Mouse (Mus musculus): ENCODE results near the gene Gm49358. TPM values are rescaled to one million over a fixed set of nuclear protein-coding genes. Genes with fewer than 3 reads are reported as not detected.
A peak's percentile ranks its signal among the peaks of the same experiment; 100 is the strongest.

The Gm49358 gene
- total RNA-seq (2021), result 1 to 10 TPM; 4.8 to 6.2 TPM
- long read RNA-seq, experiment 1, result 0 reads
- long read RNA-seq, experiment 2, result 0 reads

DNA sequence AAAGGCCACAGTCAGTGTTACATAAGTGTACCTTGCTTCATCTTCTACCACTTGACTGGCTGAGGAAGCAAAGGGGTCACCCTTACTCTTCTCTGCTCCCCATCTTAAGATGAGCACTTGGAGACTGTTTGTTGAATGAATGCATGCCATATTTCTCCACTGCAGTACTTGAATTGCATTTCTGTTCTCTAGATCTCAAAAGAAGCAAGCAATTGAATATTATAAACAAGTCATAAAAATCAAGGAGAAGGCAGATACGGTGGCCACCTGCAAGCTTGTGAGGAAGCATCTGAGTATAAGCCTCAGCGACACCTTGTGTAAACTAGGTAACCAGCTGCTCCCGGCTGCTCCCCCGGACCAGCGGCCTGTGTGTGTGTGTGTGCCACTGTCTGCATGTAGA is at the start of gene Gm49358:
Gene Gm49358 (plus strand): TSS at position 301 of the 400 bp plus-strand sequence.
- no peak for DNase-seq (ENCODE audit: low spot score in 2 of 2)

DNA sequence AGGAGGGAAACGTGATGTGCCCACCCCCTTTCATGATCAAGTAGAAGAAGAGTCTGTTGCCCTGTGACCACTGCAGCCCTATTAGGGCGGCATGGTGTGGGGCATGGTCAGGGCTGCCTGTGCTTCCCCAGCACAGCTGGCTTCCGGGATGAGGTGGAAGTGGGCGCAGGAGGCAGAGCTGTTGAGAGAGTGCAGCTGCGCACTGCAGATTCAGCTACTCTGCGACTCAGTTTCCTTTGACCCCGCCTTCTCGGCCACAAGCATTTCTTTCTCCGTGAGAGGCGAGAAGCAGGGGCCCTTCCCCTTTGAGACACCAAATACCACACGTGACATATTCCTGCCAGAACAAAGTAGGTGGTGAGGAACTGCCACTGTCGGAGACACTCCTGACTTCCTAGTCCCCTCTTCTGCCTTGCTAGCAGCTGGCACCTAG is 36.2 kb upstream of the Gm49358 start:
- DNase-seq (ENCODE audit: low spot score in 2 of 2), result no peak

DNA sequence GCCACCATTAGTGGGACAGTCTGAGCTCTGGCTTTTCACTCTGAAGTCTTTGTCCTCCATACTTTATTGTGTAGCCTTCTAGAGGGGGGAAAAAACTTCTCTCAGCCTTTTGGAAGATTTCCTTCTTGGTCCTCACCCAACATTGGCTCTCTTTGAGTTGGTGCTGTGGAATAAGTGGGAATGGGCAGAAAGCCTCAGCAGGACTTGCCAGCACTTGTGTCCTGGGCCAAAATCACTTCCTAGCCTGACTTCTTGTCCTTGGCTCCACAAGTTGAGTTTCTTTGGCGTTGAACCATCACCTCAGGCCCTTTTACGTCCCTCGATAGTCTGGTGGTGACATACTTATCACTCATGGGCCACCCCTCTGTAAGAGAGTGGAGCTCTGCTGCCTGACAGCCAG is 35.6 kb upstream of the Gm49358 start:
- DNase-seq (ENCODE audit: low spot score in 2 of 2), result no peak

DNA sequence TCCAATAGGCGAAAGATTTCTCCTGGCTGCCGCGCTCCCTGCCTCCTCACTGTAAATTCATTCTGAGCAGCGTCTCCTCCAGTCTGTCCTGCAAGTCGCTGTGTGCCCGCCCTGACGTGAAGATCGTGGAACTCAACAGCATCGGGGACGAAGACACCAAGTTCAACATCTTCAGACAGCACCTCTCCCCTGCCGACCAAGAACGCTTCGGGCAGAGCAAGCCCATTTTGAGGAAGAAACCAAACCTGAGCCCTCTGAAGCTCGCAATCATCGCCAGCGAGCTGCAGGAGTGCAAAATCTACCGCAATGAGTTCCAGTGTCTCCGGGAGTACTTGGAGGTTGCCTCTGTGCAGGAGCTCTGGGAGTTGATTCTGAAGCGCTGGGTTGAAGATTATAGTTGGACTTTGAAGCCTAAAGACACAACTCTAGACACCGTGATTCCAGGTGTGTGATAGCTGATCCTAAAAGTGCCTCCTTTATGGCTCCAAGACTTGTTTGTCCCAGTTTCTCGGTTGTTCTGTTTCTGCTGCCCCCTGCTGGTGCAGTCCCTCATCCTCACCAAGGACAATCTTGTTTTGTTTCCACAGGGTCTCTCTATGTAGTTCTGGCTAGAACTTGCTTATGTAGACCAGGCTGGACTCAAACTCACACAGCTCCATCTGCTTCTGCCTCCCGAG is 32.8 kb upstream of the Gm49358 start:
- peak; percentile 52 to 69 for DNase-seq (ENCODE audit: low spot score in 2 of 2)

DNA sequence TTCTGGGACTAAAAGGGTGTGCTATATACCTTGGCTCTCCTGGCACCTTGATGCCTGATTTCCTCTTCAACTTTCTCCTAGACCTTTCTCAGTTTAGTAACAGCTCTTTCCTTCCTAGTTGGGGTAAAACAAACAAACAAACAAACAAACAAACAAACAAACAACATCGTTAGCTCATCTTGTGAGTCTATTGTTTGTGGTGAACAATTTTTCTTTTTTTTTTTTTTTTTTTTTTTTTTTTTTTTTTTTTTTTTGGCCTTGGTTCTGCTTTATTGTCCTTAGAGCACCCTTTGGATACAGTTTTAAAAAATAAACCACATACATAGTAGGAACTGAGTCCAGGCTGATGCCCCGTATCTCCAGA is 32.3 kb upstream of the Gm49358 start:
- no peak for DNase-seq (ENCODE audit: low spot score in 2 of 2)

DNA sequence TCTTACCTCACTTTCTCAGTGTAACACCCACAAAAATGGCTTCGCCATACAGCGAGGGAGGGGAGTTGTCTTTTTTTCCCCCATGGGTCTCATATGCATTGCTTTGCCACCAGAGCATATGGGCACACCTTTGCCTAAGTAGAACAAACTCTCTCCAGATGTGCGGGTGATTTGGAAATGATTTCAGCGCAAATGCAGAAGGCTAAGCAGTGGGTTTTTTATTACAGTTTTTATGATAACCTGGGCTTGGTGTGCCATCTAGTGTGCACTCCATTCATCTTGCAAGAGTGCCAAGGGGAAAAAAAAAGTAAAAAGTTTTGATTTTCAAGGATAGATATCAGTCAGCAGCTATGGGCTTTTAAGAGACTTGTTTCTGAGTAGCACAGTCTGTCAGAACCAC is 28.7 kb upstream of the Gm49358 start:
- DNase-seq (ENCODE audit: low spot score in 2 of 2), result no peak

DNA sequence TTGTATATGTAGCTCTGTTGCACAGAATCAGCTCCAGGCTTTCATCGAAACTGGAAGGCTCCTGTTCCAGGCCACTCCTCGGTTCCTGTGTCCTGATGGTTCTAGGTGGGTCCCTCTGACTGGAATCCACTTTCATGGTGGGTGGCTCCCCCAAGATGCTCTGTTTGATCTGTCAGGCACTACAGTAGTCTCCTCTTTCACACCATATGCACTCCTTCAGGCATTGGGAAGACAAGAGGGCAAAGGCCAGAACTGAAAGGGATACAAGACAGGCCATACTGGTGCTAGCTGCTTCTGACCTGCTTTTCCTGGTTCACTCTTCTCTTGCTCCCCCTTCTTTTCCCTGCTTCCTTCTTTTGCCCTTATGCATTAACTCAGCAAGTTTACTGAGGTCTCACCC is 20.9 kb upstream of the Gm49358 start:
- DNase-seq (ENCODE audit: low spot score in 2 of 2), result no peak

DNA sequence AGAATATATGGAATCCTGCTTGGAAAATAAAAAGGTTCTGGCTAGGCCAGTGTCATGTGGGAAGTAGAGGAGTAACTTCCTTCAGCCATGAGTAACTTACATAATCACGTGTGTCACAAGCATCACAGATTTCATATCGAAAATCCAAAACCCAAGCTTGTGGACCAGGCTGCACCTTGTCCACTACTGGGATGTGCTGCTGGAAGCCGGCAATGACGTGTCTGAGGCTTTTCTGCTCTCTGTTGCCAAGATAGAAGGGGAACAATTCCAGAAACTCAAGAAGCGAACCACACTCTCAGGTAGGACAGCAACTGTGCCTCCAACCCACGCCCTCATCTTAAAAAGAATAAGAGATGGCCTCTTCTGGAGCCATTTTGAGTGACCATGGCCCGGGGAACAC is 19.5 kb upstream of the Gm49358 start:
- DNase-seq (ENCODE audit: low spot score in 2 of 2), result no peak

DNA sequence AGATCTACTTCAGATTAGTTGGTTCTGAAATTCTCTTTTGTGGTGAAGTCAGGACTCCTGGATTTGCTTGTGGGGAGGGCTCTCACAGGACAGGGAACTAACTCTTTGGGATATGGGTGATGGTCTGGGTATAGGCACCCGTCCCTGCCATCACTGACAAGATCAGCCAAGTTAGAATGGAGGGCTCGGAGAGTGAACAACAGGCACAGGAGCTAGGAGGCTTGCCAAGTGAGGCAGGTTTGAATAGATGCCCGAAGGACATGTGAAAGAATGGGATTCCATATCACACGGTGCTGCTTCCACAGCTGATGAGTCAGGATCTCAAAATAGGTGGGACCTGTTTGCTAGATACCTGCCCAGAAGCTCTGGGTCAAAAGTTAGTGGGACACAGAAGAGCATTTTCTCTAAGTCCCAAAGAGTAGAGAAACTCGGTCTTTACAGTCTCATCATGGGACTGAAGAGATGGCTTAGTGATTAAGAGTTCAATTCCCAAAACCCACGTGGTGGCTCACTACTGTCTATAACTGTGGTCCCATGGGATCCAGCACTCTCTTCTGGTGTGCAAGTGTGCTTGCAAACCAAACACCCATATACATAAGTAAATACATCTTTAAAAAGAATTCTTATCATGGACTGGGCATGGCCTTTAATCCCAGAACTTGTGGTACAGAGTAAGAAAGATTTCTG is 7.8 kb upstream of the Gm49358 start:
- DNase-seq (ENCODE audit: low spot score in 2 of 2), result no peak

DNA sequence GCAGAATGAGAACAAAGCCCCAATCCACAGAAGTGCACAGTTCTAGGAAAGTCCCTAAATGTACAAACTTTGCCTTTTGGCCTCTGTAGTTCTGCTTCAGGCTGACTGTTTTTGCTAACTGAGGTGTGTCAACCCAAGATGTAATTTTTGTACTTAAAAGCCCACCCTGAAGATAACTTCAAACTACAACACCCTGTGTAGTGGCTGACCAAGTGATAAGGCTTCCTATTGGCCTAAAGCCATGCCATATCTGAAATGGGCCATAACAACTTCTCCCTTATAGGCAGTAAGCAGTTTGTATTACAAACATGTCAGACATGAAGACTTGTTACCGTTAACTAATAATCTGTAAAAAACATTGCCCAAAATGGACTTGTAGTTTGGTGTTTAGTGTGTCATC is 6.0 kb upstream of the Gm49358 start:
- no peak for DNase-seq (ENCODE audit: low spot score in 2 of 2)

DNA sequence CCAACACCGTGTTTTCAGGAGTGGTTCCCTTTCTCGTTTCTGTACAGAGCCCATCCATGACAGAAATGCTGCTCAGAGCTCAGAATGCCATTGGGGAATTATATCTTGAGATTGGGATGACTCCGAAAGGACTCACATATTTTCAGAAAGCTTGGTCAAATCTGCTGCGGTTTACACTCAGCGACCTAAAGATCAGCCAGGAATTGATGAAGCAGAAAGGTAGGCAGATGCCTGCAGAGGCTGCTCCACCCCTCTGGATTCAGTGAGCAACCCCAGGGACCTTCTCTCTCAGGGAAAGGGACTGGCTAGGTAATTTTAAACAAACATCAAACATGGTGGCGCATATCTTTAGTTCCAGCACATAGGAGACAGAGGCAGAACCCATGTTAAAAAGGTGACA is 5.6 kb upstream of the Gm49358 start:
- DNase-seq (ENCODE audit: low spot score in 2 of 2), result no peak

DNA sequence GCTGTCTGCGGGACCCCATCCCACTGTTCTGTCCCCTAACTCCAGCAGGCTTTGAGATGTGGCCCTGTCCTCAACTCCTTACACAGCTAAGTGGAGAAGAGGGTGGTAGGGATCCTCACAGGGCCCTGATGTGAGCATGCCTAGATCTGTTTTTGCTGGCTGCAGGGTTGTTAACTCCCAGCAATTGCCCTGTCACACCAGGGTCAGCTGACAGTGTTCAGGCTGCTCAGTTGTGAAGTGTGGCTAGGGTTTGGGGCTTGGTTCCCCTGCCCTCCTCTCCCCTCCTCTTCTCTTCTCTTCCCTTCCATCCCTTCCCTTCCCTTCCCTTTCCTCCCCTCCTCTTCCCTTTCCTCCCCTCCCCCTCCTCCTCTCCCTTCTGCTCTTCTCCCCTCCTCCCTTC is 2.5 kb upstream of the Gm49358 start:
- DNase-seq (ENCODE audit: low spot score in 2 of 2), result no peak

DNA sequence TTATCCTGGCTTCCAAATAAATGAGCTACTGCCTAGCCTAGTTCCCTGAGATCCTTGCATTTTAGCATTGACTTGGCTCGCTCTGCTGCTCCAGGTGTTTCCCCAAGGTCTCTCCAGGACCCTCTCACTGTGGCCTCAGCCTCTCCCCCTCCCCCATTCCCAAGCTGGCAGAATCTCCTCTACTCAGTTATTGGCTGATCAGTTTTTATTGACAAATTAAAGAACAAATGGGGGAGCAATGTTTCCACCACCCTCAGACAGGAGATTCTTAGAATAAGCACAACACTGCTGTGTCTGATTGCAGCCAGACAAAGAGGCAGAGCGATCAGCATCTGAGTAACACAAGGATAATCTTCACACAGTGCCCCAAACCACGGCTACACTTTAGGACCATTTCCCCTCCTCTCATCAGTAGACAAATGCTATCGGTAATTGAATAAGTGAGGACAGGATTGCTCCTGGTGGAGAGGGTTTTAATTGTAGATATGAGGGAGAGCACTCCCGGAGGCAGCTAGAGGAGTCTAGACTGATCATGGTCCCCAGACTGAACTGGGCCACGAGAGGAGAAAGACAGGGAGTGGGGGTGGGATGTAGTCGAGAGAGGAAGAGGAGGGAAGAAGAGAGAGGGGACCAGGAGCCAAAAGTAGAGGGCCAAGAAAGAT is 1.9 kb upstream of the Gm49358 start:
- DNase-seq (ENCODE audit: low spot score in 2 of 2), result no peak

DNA sequence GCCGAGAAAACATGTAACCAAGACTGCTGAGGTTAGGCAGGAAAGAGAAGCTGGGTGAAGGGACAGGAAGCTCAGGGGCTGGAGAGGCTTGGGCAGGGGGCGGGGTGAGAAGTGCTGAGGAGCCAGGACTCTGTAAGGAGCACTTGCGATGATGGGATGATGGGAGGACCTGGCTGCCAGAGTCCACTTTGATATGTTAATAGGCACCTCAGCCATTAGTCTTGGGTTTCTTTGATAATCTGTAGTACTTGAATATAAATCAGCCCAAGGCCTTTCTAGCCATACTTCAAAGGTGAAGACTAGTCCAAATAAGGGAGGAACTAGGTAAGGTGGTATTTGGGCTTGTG is 1.4 kb upstream of the Gm49358 start:
- no peak for DNase-seq (ENCODE audit: low spot score in 2 of 2)

DNA sequence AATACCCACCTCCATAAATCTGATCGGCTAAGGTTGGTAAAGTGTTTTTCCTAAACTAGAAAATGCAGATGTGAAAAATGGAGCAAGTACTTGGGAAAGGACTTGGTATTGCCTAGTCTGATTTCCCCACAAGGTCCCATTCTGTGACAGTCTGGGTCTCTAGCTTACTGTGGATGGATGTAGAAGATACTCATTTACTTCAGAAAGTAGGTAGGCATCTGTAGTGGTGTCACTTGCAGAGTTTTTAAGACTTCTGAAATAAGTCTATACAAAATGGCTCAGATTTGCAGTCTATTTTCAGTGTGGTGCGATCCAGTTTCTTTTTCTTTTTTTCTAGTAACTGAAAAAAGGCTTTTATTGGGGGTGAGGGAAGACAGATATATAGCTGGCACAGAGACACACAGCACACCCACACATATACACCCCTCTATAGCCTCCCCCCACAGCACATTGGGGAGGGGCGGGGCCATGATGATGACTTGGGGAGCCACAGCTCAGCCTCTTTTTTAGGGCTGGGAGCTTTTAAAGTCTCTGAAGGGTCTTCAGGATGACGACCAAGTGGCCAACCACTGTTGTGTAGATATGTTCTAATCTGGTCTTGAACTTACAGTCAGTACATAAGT is 1.7 kb downstream of the Gm49358 start:
- no peak for DNase-seq (ENCODE audit: low spot score in 2 of 2)

DNA sequence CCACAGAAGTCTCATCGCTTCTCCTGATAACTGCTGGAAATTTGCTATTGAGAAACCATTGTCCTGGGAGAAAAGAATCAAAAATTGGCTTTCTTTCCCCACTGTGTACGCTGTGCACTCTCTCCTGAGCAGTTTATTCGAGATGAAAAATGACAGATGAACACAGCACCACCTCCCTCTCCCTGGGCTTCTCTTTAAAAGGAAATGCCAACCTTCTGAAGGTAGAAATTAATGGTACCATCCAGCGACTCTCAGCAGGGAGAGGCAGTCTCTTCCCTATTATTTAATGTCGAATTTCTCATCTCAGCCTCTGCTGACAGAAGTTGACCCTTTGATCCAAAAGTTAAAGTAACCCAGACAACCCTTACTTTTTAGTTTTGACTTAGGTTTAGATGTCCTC is 5.4 kb downstream of the Gm49358 start:
- DNase-seq (ENCODE audit: low spot score in 2 of 2), result no peak

DNA sequence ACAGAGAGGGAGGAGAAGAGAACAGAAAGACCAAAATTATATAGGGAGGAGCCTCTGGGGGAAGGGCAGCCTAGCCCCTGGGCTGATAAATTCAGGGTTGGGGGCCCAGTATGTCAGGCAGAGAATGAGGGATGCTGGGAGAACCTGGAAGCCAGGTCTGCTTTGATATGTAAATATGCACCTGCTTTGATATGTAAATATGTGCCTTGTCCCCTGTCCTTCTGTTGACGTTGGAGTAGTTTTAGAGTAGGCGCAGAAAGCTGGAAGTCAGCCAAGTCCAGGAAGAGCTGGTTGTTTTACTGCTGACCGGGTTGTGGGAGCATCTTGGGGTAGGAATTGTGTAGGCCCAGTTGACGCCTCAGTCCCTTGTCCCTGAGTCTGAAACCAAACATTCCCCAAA is 6.0 kb downstream of the Gm49358 start:
- no peak for DNase-seq (ENCODE audit: low spot score in 2 of 2)

DNA sequence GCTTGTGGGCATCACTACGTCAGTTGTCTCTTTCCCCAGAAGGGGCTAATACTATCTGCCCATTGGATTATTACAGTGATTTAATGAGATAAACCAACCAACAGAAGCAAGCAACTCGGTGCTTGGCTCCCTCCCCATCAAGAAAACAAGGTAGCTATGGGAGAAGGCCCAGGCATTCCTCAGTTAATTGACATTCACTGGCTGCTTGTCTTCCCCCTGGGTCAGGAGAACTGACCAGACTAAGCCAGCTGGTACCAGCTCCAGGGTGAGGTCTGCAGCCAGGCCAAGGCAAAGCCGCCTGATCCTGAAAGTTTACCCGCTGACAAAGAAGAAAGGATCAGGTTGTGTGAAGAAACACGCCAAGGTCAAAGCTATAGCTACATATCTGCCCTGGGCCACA is 7.9 kb downstream of the Gm49358 start:
- no peak for DNase-seq (ENCODE audit: low spot score in 2 of 2)

DNA sequence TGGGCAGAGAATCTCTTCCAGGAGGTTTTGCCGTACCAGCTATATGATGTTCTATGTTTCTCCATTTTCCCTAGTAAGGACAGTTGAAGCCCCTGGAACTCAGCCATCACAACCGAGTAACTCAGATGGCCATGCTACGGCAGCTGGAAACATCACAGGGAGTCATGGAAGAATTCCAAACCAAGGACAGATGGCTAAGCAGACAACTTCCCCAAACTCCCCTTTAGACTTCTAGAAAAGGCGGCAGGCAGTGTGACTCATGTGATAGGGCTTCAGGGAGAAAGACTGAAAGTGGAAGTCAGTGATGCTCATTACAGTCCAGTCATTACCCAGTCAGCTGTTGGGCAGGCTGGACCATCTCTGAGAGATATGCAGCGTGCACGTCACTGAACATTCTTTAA is 8.5 kb downstream of the Gm49358 start:
- DNase-seq (ENCODE audit: low spot score in 2 of 2), result no peak

DNA sequence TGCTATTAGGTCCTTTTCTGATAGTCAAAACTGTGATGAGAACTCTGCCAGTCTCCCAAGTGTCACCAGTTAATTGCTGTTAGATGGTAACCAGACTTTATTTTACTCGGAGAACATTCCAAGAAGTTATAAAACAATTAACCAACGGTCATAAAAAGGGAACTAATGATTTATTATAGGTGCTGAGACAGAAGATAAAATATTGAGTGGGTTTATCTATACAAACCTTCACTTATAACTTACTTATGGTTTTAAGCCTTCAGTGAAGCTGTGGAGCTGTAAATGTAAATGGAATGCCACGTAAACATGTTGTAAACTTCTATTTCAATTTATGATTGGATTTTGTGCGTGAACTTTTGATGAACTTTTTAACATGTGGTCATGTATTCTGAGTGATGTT is 9.6 kb downstream of the Gm49358 start:
- DNase-seq (ENCODE audit: low spot score in 2 of 2), result no peak

DNA sequence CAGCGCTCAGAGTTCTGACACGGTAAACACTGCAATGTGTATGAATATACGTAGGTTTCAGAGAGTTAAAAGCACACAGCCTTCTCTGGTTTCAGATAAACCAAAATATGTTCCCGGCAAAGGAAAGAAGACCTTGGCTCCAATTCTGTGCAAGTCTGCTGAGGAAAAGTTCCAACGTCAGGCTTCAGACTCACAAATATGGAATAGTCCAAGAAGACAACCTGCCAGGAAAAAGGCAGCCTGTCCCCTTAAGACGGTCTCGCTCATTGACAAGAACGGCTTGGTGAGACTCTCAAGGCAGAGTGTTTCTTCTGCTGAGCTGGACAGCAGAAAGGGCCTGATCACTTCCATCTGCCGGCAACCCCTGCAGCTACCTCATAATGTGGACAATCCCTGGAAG is 12.5 kb downstream of the Gm49358 start:
- DNase-seq (ENCODE audit: low spot score in 2 of 2), result no peak

DNA sequence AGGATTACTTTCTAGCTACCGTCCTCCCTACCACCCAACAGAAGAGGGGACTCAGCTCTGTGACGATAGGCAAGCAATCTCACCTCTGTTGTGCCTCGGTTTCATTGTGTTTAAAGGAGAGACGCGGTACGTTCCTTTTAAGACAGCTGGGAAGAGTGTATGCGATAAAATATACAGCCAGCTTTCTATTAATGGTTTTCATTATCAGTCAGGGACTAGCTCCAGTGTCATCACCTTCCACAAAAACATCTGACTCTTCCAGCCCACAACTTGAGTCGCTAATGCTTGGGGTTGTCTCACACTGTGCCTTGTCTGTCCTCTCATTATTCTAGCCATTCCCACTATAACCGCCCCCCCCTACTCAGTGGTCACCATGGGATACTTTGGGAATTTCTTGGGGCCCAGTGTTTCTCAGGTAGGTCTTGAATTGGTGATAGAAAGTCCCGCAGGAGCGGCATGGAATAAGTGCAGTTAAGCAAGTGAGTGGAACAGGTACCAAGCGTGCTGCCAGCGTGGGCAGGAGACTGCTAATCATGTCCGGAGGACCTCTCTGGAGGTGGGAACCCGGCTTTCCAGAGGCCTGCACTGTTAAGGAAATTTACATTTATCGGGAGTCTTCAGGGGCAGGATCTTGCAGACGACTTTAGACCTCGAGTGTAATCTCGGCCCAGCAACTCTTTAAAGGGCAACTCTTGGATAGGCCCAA is 14.0 kb downstream of the Gm49358 start:
- no peak for DNase-seq (ENCODE audit: low spot score in 2 of 2)

Data from adrenal gland, postnatal 4 days (tissue).